Mouse (Mus musculus): ENCODE measurements around the gene Gm572. TPM values are rescaled to one million over a fixed set of nuclear protein-coding genes. Genes with fewer than 3 reads are reported as not detected.

Gm572 gene
- polyA plus RNA-seq, 1 experiment from 2014 or later = 0.09 TPM

GRCm38 (mm10) chr4:148654701-148655398 is 11.7 kb downstream of the Gm572 start:
- 88% methylated on average over 18 of the region's 18 CpGs for WGBS
- no peaks in the 10 kb centered on the region for H3K4me1 ChIP-seq
- no peaks in the 10 kb centered on the region for H3K9me3 ChIP-seq
- 0 out of 2 replicates have a peak, but pooled peaks have one; percentile 12 for ATAC-seq (ENCODE audit: insufficient read depth, low FRiP score, low read depth)
- no peak overlapping the region for H3K4me3 ChIP-seq (replicated peaks)
- no peak overlapping the region for H3K9ac ChIP-seq
- H3K27ac ChIP-seq = no peak overlapping the region
- no peak overlapping the region for H3K4me2 ChIP-seq
- H3K36me3 ChIP-seq = no peaks in the 10 kb centered on the region
- H3K27me3 ChIP-seq (replicated peaks) = no peaks in the 10 kb centered on the region

GRCm38 (mm10) chr4:148656691-148657258 is 13.7 kb downstream of the Gm572 start:
- Histone ChIP-seq H3K4me3 (replicated peaks) (no peak overlapping the region), H3K27ac (no peak overlapping the region), H3K27me3 (replicated peaks) (no peaks in the 10 kb centered on the region), H3K4me1 (no peaks in the 10 kb centered on the region), H3K4me2 (peak overlapping the region; percentile 8), H3K9ac (no peak overlapping the region), H3K36me3 (no peaks in the 10 kb centered on the region), H3K9me3 (no peaks in the 10 kb centered on the region)
- WGBS = 16% methylated on average over 15 of the region's 15 CpGs
- no peak for ATAC-seq (ENCODE audit: insufficient read depth, low FRiP score, low read depth)

- no peak for ATAC-seq (ENCODE audit: insufficient read depth, low FRiP score, low read depth)
- Histone ChIP-seq H3K4me2 (no peak overlapping the region), H3K9me3 (no peaks in the 10 kb centered on the region), H3K4me1 (peaks cover 7% of the 10 kb centered on the region; the same call in 1 of the 2 replicates), H3K27ac (no peak overlapping the region), H3K4me3 (replicated peaks) (no peak overlapping the region), H3K36me3 (no peaks in the 10 kb centered on the region), H3K27me3 (replicated peaks) (no peaks in the 10 kb centered on the region; the same call in 1 of the 2 replicates), H3K9ac (no peak overlapping the region)
- 70% methylated on average over 13 of the region's 13 CpGs for WGBS
Measured at GRCm38 (mm10) chr4:148657776-148658175, 14.7 kb downstream of the Gm572 start.

GRCm38 (mm10) chr4:148660174-148660573 is 17.1 kb downstream of the Gm572 start:
- no peaks in the 10 kb centered on the region for H3K36me3 ChIP-seq
- H3K9me3 ChIP-seq = no peaks in the 10 kb centered on the region
- 24% methylated on average over 3 of the region's 3 CpGs for WGBS
- no peaks in the 10 kb centered on the region; the same call in 1 of the 2 replicates for H3K27me3 ChIP-seq (replicated peaks)
- no peak overlapping the region for H3K4me3 ChIP-seq (replicated peaks)
- peaks cover 9% of the 10 kb centered on the region; the same call in 1 of the 2 replicates for H3K4me1 ChIP-seq
- no peak overlapping the region for H3K27ac ChIP-seq
- no peak for ATAC-seq (ENCODE audit: insufficient read depth, low FRiP score, low read depth)
- H3K9ac ChIP-seq = no peak overlapping the region
- no peak overlapping the region for H3K4me2 ChIP-seq

GRCm38 (mm10) chr4:148662168-148662965 is 19.2 kb downstream of the Gm572 start:
- WGBS = 33% methylated on average over 21 of the region's 21 CpGs
- no peaks in the 10 kb centered on the region; the same call in 1 of the 2 replicates for H3K27me3 ChIP-seq (replicated peaks)
- H3K4me3 ChIP-seq (replicated peaks) = no peak overlapping the region
- no peaks in the 10 kb centered on the region for H3K36me3 ChIP-seq
- H3K4me1 ChIP-seq = peaks cover 9% of the 10 kb centered on the region; the same call in 1 of the 2 replicates
- peak overlapping the region; percentile 40 for H3K4me2 ChIP-seq
- H3K9me3 ChIP-seq = no peaks in the 10 kb centered on the region
- no peak for ATAC-seq (ENCODE audit: insufficient read depth, low FRiP score, low read depth)
- no peak overlapping the region for H3K9ac ChIP-seq
- H3K27ac ChIP-seq = no peak overlapping the region

- Histone ChIP-seq H3K27ac (no peak overlapping the region), H3K4me1 (peaks cover 9% of the 10 kb centered on the region; the same call in 1 of the 2 replicates), H3K9ac (no peak overlapping the region), H3K27me3 (replicated peaks) (no peaks in the 10 kb centered on the region; the same call in 1 of the 2 replicates), H3K4me2 (no peak overlapping the region), H3K9me3 (no peaks in the 10 kb centered on the region), H3K36me3 (no peaks in the 10 kb centered on the region), H3K4me3 (replicated peaks) (no peak overlapping the region)
- 60% methylated on average over 7 of the region's 7 CpGs for WGBS
- ATAC-seq (ENCODE audit: insufficient read depth, low FRiP score, low read depth) = peak; percentile 23; the same call in 1 of the 2 replicates
Measured at GRCm38 (mm10) chr4:148663326-148663725, 20.2 kb downstream of the Gm572 start.

GRCm38 (mm10) chr4:148664021-148664420 is 20.9 kb downstream of the Gm572 start:
- WGBS = 34% methylated on average over 6 of the region's 6 CpGs
- Histone ChIP-seq H3K9ac (no peak overlapping the region), H3K9me3 (no peaks in the 10 kb centered on the region), H3K27me3 (replicated peaks) (no peaks in the 10 kb centered on the region; the same call in 1 of the 2 replicates), H3K27ac (no peak overlapping the region), H3K4me1 (peaks cover 9% of the 10 kb centered on the region; the same call in 1 of the 2 replicates), H3K4me3 (replicated peaks) (no peak overlapping the region), H3K36me3 (no peaks in the 10 kb centered on the region), H3K4me2 (no peak overlapping the region)
- ATAC-seq (ENCODE audit: insufficient read depth, low FRiP score, low read depth) = peak; percentile 51; the same call in 1 of the 2 replicates

GRCm38 (mm10) chr4:148667006-148667755 is 24.1 kb downstream of the Gm572 start:
- H3K36me3 ChIP-seq = no peaks in the 10 kb centered on the region
- no peak overlapping the region for H3K4me3 ChIP-seq (replicated peaks)
- no peak for ATAC-seq (ENCODE audit: insufficient read depth, low FRiP score, low read depth)
- H3K4me2 ChIP-seq = no peak overlapping the region
- WGBS = 78% methylated on average over 15 of the region's 15 CpGs
- H3K9me3 ChIP-seq = no peaks in the 10 kb centered on the region
- no peak overlapping the region for H3K9ac ChIP-seq
- H3K4me1 ChIP-seq = peaks cover 13% of the 10 kb centered on the region; the same call in 1 of the 2 replicates
- H3K27me3 ChIP-seq (replicated peaks) = no peaks in the 10 kb centered on the region; the same call in 1 of the 2 replicates
- H3K27ac ChIP-seq = no peak overlapping the region

GRCm38 (mm10) chr4:148671230-148671947 is 28.3 kb downstream of the Gm572 start:
- 25% methylated on average over 16 of the region's 16 CpGs for WGBS
- ATAC-seq (ENCODE audit: insufficient read depth, low FRiP score, low read depth) = no peak
- no peak overlapping the region for H3K27ac ChIP-seq

GRCm38 (mm10) chr4:148675043-148675442 is 31.9 kb downstream of the Gm572 start:
- Histone ChIP-seq H3K27ac (no peak overlapping the region), H3K9me3 (no peaks in the 10 kb centered on the region), H3K36me3 (no peaks in the 10 kb centered on the region), H3K4me1 (peaks cover 27% of the 10 kb centered on the region), H3K27me3 (replicated peaks) (no peaks in the 10 kb centered on the region), H3K9ac (no peak overlapping the region), H3K4me3 (replicated peaks) (no peak overlapping the region), H3K4me2 (no peak overlapping the region)
- no peak for ATAC-seq (ENCODE audit: insufficient read depth, low FRiP score, low read depth)
- WGBS = 41% methylated on average over 7 of the region's 7 CpGs

More at GRCm38 (mm10) chr4:148671230-148671947, 28.3 kb downstream of the Gm572 start:
- H3K4me1 ChIP-seq = peaks cover 21% of the 10 kb centered on the region
- H3K36me3 ChIP-seq = no peaks in the 10 kb centered on the region
- no peaks in the 10 kb centered on the region for H3K27me3 ChIP-seq (replicated peaks)
- H3K4me3 ChIP-seq (replicated peaks) = no peak overlapping the region
- H3K9ac ChIP-seq = no peak overlapping the region
- no peaks in the 10 kb centered on the region for H3K9me3 ChIP-seq
- peak overlapping the region; percentile 25; the same call in 1 of the 2 replicates for H3K4me2 ChIP-seq
